Mouse (Mus musculus) WW6 (cell line): ENCODE results near the gene Nucb2.

Source experiments
- DNase-seq: peaks from one replicate; pipeline ENCODE4 v3.0.0-alpha.2; 2013; ENCODE audit warnings: low read depth, low spot score

Nucb2 gene

GRCm38 (mm10) chr7:116503879-116504817 lies at the start of gene Nucb2:
Gene Nucb2, plus strand, starts transcription at chr7:116504369.
- peak; percentile 94 for DNase-seq

GRCm38 (mm10) chr7:116456964-116457363 lies 47.2 kb upstream of the Nucb2 start:
- no peak for DNase-seq

GRCm38 (mm10) chr7:116457391-116457790 lies 46.8 kb upstream of the Nucb2 start:
- no peak for DNase-seq

GRCm38 (mm10) chr7:116458985-116459441 lies 45.2 kb upstream of the Nucb2 start:
- DNase-seq, result no peak

GRCm38 (mm10) chr7:116462114-116462513 lies 42.1 kb upstream of the Nucb2 start:
- DNase-seq, result no peak

GRCm38 (mm10) chr7:116475836-116476235 lies 28.3 kb upstream of the Nucb2 start:
- DNase-seq, result no peak

GRCm38 (mm10) chr7:116476264-116476663 lies 27.9 kb upstream of the Nucb2 start:
- no peak for DNase-seq

GRCm38 (mm10) chr7:116483106-116483505 lies 21.1 kb upstream of the Nucb2 start:
- no peak for DNase-seq

GRCm38 (mm10) chr7:116483782-116484181 lies 20.4 kb upstream of the Nucb2 start:
- no peak for DNase-seq

- DNase-seq, result no peak
Observed at GRCm38 (mm10) chr7:116484213-116484612, 20.0 kb upstream of the Nucb2 start.

- no peak for DNase-seq
Observed at GRCm38 (mm10) chr7:116485062-116485601, 19.0 kb upstream of the Nucb2 start.

- DNase-seq, result no peak
Observed at GRCm38 (mm10) chr7:116491113-116491512, 13.1 kb upstream of the Nucb2 start.

- no peak for DNase-seq
Observed at GRCm38 (mm10) chr7:116493267-116494003, 10.7 kb upstream of the Nucb2 start.

- no peak for DNase-seq
Observed at GRCm38 (mm10) chr7:116494618-116495017, 9.6 kb upstream of the Nucb2 start.

- no peak for DNase-seq
Observed at GRCm38 (mm10) chr7:116496760-116497159, 7.4 kb upstream of the Nucb2 start.

GRCm38 (mm10) chr7:116504818-116505170 lies 625 bp downstream of the Nucb2 start:
- DNase-seq, result no peak

- no peak for DNase-seq
Observed at GRCm38 (mm10) chr7:116514030-116514429, 9.9 kb downstream of the Nucb2 start.

GRCm38 (mm10) chr7:116514546-116514945 lies 10.4 kb downstream of the Nucb2 start:
- DNase-seq, result no peak

- DNase-seq, result no peak
Observed at GRCm38 (mm10) chr7:116515059-116515458, 10.9 kb downstream of the Nucb2 start.

GRCm38 (mm10) chr7:116515514-116516135 lies 11.5 kb downstream of the Nucb2 start:
- no peak for DNase-seq

- no peak for DNase-seq
Observed at GRCm38 (mm10) chr7:116517240-116517639, 13.1 kb downstream of the Nucb2 start.

GRCm38 (mm10) chr7:116518155-116518554 lies 14.0 kb downstream of the Nucb2 start:
- DNase-seq, result no peak
